Mouse (Mus musculus) lung, embryonic 16.5 days (tissue): ENCODE data around the gene Efcc1. TPM values are rescaled to one million over a fixed set of nuclear protein-coding genes. Genes with fewer than 3 reads are reported as not detected.

Experiments used
- ATAC-seq: fragments of 200-750 bp; cut with Nextera tagmentation; 2 replicates; pipeline ENCODE4 v1.8.0; 2017; ENCODE audit warnings: low read depth, mild to moderate bottlenecking, moderate library complexity
- H3K27ac ChIP-seq: fragments of 300-500 bp; sonication (generic); 2 replicates; pipeline ENCODE4 v1.5.1; 2014; ENCODE audit warnings: mild to moderate bottlenecking, control low read depth, low read length
- H3K27me3 ChIP-seq: fragments of 300-500 bp; sonication (generic); 2 replicates; pipeline ENCODE4 v1.6.1; 2014; ENCODE audit warnings: low read depth, low read length, mixed read lengths; ENCODE audit not compliant: control insufficient read depth, insufficient read depth
- H3K36me3 ChIP-seq: fragments of 300-500 bp; sonication (generic); 2 replicates; pipeline ENCODE4 v1.6.1; 2014; ENCODE audit warnings: low read length; ENCODE audit not compliant: control insufficient read depth, insufficient read depth
- H3K4me1 ChIP-seq: fragments of 300-500 bp; sonication (generic); replicated peaks from 2 replicates; pipeline ENCODE4 v1.6.1; 2014; ENCODE audit warnings: low read length, mixed read lengths; ENCODE audit not compliant: control insufficient read depth, insufficient read depth
- H3K4me2 ChIP-seq: fragments of 300-500 bp; sonication (generic); 2 replicates; pipeline ENCODE4 v1.6.1; 2014; ENCODE audit warnings: low read depth, low read length, control low read depth
- H3K4me3 ChIP-seq: fragments of 300-500 bp; sonication (generic); 2 replicates; pipeline ENCODE4 v1.5.1; 2014; ENCODE audit warnings: mild to moderate bottlenecking, low read length, control low read depth
- H3K9ac ChIP-seq: fragments of 300-500 bp; sonication (generic); 2 replicates; pipeline ENCODE4 v1.6.1; 2014; ENCODE audit warnings: low read length, control low read depth
- H3K9me3 ChIP-seq: fragments of 300-500 bp; sonication (generic); 2 replicates; pipeline ENCODE4 v1.6.1; 2016; ENCODE audit warnings: low read length; ENCODE audit not compliant: control insufficient read depth
- WGBS: fragments of 180-500 bp; shearing (Covaris S2); extraction: QIAGEN DNeasy Blood & Tissue Kit; methylation state at CpG from one replicate; pipeline ENCODE4 v1.1.7; 2014; 5-methylcytosine and 5-hydroxymethylcytosine counted together
- polyA plus RNA-seq: library from polyadenylated mRNA; unstranded; fragments of >200 nt; fragmentation: Nextera tagmentation; extraction: Ambion mirVana; gene quantifications from 2 replicates; pipeline ENCODE4 v1.2.1, GENCODE M21; 2015

The Efcc1 gene
- polyA plus RNA-seq, 1 experiment from 2014 or later, result 4.5 TPM

GRCm38 (mm10) chr6:87730141-87730540, 528 bp upstream of the Efcc1 start:
- WGBS, result 18% methylated on average over 13 of the region's 13 CpGs
- H3K4me2 ChIP-seq, result peak overlapping the region; percentile 93
- no peak for ATAC-seq
- H3K27me3 ChIP-seq, result peaks cover 38% of the 10 kb centered on the region
- peaks cover 30% of the 10 kb centered on the region for H3K4me1 ChIP-seq
- H3K4me3 ChIP-seq, result peak overlapping the region; percentile 69
- no peaks in the 10 kb centered on the region for H3K36me3 ChIP-seq
- no peaks in the 10 kb centered on the region for H3K9me3 ChIP-seq
- no peak overlapping the region for H3K27ac ChIP-seq
- peak overlapping the region; percentile 72 for H3K9ac ChIP-seq

GRCm38 (mm10) chr6:87731463-87732095, 910 bp downstream of the Efcc1 start:
- peaks cover 30% of the 10 kb centered on the region for H3K4me1 ChIP-seq
- no peak for ATAC-seq
- no peaks in the 10 kb centered on the region for H3K9me3 ChIP-seq
- H3K27me3 ChIP-seq, result peaks cover 38% of the 10 kb centered on the region
- no peaks in the 10 kb centered on the region for H3K36me3 ChIP-seq
- 8% methylated on average over 19 of the region's 19 CpGs for WGBS
- peak overlapping the region; percentile 47; the same call in 1 of the 2 replicates for H3K27ac ChIP-seq
- peak overlapping the region; percentile 69 for H3K4me3 ChIP-seq
- peak overlapping the region; percentile 93 for H3K4me2 ChIP-seq
- H3K9ac ChIP-seq, result peak overlapping the region; percentile 72

- no peak for ATAC-seq
- Histone ChIP-seq H3K4me1 (peaks cover 30% of the 10 kb centered on the region), H3K27me3 (peaks cover 38% of the 10 kb centered on the region), H3K9me3 (no peaks in the 10 kb centered on the region), H3K36me3 (no peaks in the 10 kb centered on the region), H3K9ac (peak overlapping the region; percentile 56), H3K27ac (no peak overlapping the region), H3K4me3 (peak overlapping the region; percentile 69), H3K4me2 (peak overlapping the region; percentile 93)
- WGBS, result 5% methylated on average over 42 of the region's 53 CpGs
Measured at GRCm38 (mm10) chr6:87732151-87733011, 1.7 kb downstream of the Efcc1 start.

GRCm38 (mm10) chr6:87733131-87733930, 2.7 kb downstream of the Efcc1 start:
- no peaks in the 10 kb centered on the region for H3K36me3 ChIP-seq
- peak overlapping the region; percentile 69 for H3K4me3 ChIP-seq
- peak overlapping the region; percentile 86 for H3K27ac ChIP-seq
- H3K9ac ChIP-seq, result no peak overlapping the region
- WGBS, result 26% methylated on average over 14 of the region's 14 CpGs
- peak overlapping the region; percentile 93 for H3K4me2 ChIP-seq
- H3K27me3 ChIP-seq, result peaks cover 38% of the 10 kb centered on the region
- no peaks in the 10 kb centered on the region for H3K9me3 ChIP-seq
- peaks cover 34% of the 10 kb centered on the region for H3K4me1 ChIP-seq
- ATAC-seq, result peak; percentile 63

GRCm38 (mm10) chr6:87734136-87734535, 3.5 kb downstream of the Efcc1 start:
- Histone ChIP-seq H3K4me2 (no peak overlapping the region), H3K9ac (no peak overlapping the region), H3K36me3 (no peaks in the 10 kb centered on the region), H3K4me1 (peaks cover 36% of the 10 kb centered on the region), H3K27me3 (peaks cover 38% of the 10 kb centered on the region), H3K9me3 (no peaks in the 10 kb centered on the region), H3K4me3 (no peak overlapping the region), H3K27ac (peak overlapping the region; percentile 86)
- 20% methylated on average over 5 of the region's 5 CpGs for WGBS
- peak; percentile 88 for ATAC-seq

GRCm38 (mm10) chr6:87736923-87737322, 6.3 kb downstream of the Efcc1 start:
- Histone ChIP-seq H3K27ac (no peak overlapping the region), H3K4me1 (peaks cover 33% of the 10 kb centered on the region), H3K27me3 (peaks cover 13% of the 10 kb centered on the region), H3K9me3 (no peaks in the 10 kb centered on the region), H3K36me3 (no peaks in the 10 kb centered on the region), H3K9ac (no peak overlapping the region), H3K4me3 (no peak overlapping the region), H3K4me2 (no peak overlapping the region)
- WGBS, result 84% methylated on average over 4 of the region's 4 CpGs
- no peak for ATAC-seq

GRCm38 (mm10) chr6:87737921-87738626, 7.4 kb downstream of the Efcc1 start:
- Histone ChIP-seq H3K27me3 (peaks cover 3% of the 10 kb centered on the region; the same call in 1 of the 2 replicates), H3K36me3 (no peaks in the 10 kb centered on the region), H3K4me1 (peaks cover 23% of the 10 kb centered on the region), H3K4me2 (no peak overlapping the region), H3K27ac (no peak overlapping the region), H3K4me3 (no peak overlapping the region), H3K9ac (peak overlapping the region; percentile 12; the same call in 1 of the 2 replicates), H3K9me3 (no peaks in the 10 kb centered on the region)
- WGBS, result 71% methylated on average over 4 of the region's 4 CpGs
- no peak for ATAC-seq

- peak overlapping the region; percentile 23; the same call in 1 of the 2 replicates for H3K27ac ChIP-seq
- WGBS, result 21% methylated on average over 6 of the region's 6 CpGs
- no peak for ATAC-seq
Measured at GRCm38 (mm10) chr6:87739898-87740297, 9.2 kb downstream of the Efcc1 start.

More at GRCm38 (mm10) chr6:87739898-87740297, 9.2 kb downstream of the Efcc1 start:
- Histone ChIP-seq H3K9ac (0 out of 2 replicates have a peak overlapping the region, but pooled peaks have one; percentile 2), H3K9me3 (no peaks in the 10 kb centered on the region), H3K36me3 (no peaks in the 10 kb centered on the region), H3K27me3 (no peaks in the 10 kb centered on the region), H3K4me2 (no peak overlapping the region), H3K4me1 (peaks cover 14% of the 10 kb centered on the region), H3K4me3 (no peak overlapping the region)
